Mouse (Mus musculus) B cell, adult 67 days (primary cell): ENCODE results near the gene Bicd2. TPM values are rescaled to one million over a fixed set of nuclear protein-coding genes. Genes with fewer than 3 reads are reported as not detected.

ENCODE experiments used
- total RNA-seq, 2 experiments: library from RNA; stranded (reverse); gene quantifications; 4 replicates each; pipeline ENCODE4 v1.2.4; 2023

The Bicd2 gene
- 10 to 100 TPM; 22.7 to 28.7 TPM for total RNA-seq

DNA sequence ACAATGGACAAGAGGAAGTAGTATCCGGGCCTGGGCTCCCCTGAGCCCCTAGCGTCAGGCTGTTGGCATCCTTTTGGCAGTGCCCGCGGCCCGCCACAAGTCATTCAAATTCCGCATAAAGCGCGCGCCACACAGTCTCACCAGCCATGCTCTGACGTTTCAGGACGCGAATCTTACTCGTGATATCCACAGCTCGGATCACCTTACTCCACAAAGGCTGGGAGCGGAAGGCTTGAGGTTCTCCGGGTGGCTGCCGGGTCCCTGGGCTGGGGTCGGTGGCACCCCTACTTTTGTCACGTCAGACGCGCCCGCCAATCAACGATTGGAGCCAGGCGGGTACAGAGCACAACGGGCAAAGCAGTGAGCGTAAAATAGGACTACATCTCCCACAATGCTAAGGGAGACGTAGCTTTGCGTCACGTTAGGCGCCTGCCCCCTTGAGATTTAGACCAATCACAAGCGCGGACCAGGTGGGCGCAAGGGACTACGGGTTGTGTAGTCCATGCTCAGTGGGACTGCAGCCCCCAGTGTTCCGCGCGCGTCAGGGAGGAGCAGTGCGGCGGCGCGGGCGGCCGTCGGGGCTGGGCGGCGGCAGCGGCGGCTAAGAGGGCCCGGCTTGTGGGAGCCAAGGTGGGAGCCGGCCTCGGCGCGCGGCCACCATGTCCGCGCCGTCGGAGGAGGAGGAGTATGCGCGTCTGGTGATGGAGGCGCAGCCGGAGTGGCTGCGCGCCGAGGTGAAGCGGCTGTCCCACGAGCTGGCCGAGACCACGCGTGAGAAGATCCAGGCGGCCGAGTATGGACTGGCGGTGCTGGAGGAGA, at the start of gene Bicd2:
Gene Bicd2 (plus strand): TSS at position 574 of the 819 bp plus-strand sequence.

GRCm38 (mm10) chr13:49320040-49320439, 21.3 kb upstream of the Bicd2 start, which contains the start of gene Fgd3:
Gene Fgd3 (minus strand): TSS chr13:49320311.

DNA sequence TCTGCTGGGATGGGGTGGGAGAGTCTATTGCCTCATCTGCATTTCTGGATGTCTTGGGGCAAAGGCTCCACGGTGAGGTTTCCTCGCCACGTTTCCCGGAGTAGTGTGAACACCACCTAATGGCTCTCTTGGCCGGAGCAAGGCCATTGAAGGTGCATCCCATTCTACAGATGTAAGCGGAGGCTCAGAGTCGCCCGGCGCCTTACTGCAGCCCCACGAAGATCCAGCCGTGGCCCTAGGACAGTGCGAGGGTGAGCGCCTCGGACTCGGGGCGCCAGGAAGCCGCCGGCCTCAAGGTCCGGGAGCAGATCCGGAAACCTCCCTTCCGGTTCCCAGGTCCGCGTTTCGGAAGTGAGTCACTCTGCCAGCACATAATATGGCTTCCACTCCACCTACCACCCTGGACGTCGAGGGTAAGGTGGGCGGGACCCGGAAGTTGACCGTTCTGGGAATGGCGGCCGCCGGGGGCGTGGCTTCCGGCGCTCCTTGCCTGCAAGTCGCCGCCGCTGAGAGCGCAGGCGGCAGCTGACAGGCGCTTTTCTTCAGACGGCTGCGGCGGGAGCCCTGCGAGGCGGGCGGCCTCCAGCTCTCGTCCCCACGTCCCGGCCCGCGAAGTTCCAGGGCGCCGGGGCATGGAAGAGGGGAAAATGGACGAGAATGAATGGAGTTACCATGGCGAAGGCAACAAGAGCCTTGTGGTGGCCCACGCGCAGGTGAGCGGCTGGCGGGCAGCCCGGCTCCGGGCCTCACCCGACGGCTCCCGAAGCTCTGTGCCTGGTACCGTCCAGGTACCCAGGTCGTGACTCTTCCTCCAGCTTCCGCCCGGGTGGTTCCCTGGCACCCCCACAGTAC, 79.6 kb downstream of the Bicd2 start, which contains the start of gene Ippk:
Gene Ippk (plus strand): TSS at position 496 of the 852 bp plus-strand sequence.

Other genes starting within 250 kb of the Bicd2 start
- gene Wnk2, start 193.6 kb upstream of the Bicd2 start, total RNA-seq = under 1 TPM; 0.17 to 0.65 TPM
- 10 to 100 TPM; 19.0 to 22.1 TPM for gene Ninj1, start 154.1 kb upstream of the Bicd2 start, total RNA-seq
- 10 to 100 TPM; 47.9 to 52.1 TPM for gene Card19, start 125.5 kb upstream of the Bicd2 start, total RNA-seq
- 10 to 100 TPM; 64.9 to 68.2 TPM for gene Susd3, start 92.9 kb upstream of the Bicd2 start, total RNA-seq
- gene Fgd3, start 21.3 kb upstream of the Bicd2 start, total RNA-seq = 100 to 1,000 TPM; 102 to 108 TPM
- 1 to 10 TPM; 8.9 to 9.0 TPM for gene Ippk, start 79.7 kb downstream of the Bicd2 start, total RNA-seq
- gene Tes3-ps, start 151.7 kb downstream of the Bicd2 start, total RNA-seq = under 1 TPM; 0.55 to 0.68 TPM
- under 1 TPM in 1 of 2 experiments, not detected in 1; 0.09 TPM for gene Ecm2, start 163.2 kb downstream of the Bicd2 start, total RNA-seq
- gene Aspn, start 202.9 kb downstream of the Bicd2 start, total RNA-seq = not detected
- gene Omd, start 240.9 kb downstream of the Bicd2 start, total RNA-seq = under 1 TPM in 1 of 2 experiments, not detected in 1; 0.33 TPM